Mouse (Mus musculus) MEL (cell line): ENCODE measurements around the gene Nxph4.

Experiments
- MAX ChIP-seq: IDR thresholded peaks from 2 replicates; pipeline ENCODE4 v1.6.1; 2011; ENCODE audit warnings: low read length, improper control_type of control experiment
- TAL1 ChIP-seq: IDR thresholded peaks from 2 replicates; pipeline ENCODE4 v1.6.1; 2012; ENCODE audit warnings: mild to moderate bottlenecking, inconsistent platforms, low read length, moderate library complexity, mixed read lengths

DNA sequence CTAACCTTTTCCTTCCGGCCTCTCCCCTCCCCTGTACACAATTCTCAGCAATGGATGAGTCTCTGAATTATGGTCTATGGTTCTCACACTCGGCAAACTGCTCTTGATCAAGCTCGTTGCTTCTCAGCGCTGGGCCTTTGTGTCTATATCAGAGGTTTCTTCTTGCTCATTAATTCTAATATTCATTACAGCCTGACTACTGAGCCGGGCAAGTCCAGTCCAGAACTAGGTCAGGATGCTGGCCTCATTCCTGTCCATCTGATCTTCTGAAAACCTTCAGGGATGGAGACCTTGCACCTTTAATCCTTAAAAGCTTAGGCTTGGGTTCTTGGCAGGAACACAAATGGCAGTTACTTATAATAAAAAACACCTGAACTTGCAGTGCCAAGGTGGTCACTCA is 34.8 kb downstream of the Nxph4 start:
- TF ChIP-seq TAL1 (no peak), MAX (no peak)
